Mouse (Mus musculus) left cerebral cortex, adult 6 months (tissue): ENCODE data around the gene Cyp2t4. TPM values are rescaled to one million over a fixed set of nuclear protein-coding genes. Genes with fewer than 3 reads are reported as not detected.

Experiments
- long read RNA-seq, 2 experiments: library from polyadenylated mRNA; unstranded; transcript quantifications; one replicate each; pipeline ENCODE4 v2.0.0; 2019 to 2020
- polyA plus RNA-seq: library from polyadenylated mRNA; unstranded; fragments of <200 nt; fragmentation: Nextera tagmentation; gene quantifications from 2 replicates; pipeline ENCODE4 v1.2.3, GENCODE M21; 2021

Cyp2t4 gene
- not detected in 2 replicates for polyA plus RNA-seq
- long read RNA-seq, experiment 1, result 0 reads
- long read RNA-seq, experiment 2, result 0 reads

DNA sequence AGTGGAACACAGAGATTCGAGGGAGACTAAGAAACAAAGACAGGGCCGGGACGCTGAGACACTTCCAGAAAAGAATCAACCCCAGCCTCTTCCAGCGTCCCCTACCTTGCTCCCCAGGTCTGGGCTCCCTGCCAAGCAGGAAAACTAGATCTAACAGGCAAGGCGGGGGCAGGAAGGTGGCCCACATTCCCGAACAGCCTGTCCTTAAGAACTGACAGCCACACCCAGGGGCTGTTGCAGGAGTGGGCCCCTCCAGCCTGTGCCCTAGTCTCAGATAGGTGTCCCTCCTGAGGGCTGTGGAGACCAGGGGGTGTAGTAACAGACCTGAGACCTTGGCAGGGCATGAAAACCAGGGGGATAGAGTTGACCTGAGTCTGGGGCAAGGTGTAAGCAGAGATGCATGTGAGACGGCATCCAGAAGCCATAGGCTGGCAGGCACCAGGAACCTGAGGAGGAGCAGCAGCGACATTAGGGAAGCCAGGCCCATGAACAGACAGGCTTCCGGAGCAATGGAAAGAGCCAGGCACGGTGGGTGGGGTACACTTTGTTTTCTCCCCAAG, at the start of gene Cyp2t4:
TSS of gene Cyp2t4 (plus strand) at position 510 of the 560 bp plus-strand sequence.

GRCm38 (mm10) chr7:27119676-27120075, 33.8 kb upstream of the Cyp2t4 start, which contains the start of gene Cyp2f2:
Gene Cyp2f2, plus strand, starts transcription at chr7:27119909.

GRCm38 (mm10) chr7:27166614-27167474, 13.3 kb downstream of the Cyp2t4 start, which contains the start of gene Egln2:
Gene Egln2, minus strand, starts transcription at chr7:27166802.

GRCm38 (mm10) chr7:27178324-27179216, 25.1 kb downstream of the Cyp2t4 start, which contains the start of gene Rab4b:
Gene Rab4b, minus strand, starts transcription at chr7:27178896.

DNA sequence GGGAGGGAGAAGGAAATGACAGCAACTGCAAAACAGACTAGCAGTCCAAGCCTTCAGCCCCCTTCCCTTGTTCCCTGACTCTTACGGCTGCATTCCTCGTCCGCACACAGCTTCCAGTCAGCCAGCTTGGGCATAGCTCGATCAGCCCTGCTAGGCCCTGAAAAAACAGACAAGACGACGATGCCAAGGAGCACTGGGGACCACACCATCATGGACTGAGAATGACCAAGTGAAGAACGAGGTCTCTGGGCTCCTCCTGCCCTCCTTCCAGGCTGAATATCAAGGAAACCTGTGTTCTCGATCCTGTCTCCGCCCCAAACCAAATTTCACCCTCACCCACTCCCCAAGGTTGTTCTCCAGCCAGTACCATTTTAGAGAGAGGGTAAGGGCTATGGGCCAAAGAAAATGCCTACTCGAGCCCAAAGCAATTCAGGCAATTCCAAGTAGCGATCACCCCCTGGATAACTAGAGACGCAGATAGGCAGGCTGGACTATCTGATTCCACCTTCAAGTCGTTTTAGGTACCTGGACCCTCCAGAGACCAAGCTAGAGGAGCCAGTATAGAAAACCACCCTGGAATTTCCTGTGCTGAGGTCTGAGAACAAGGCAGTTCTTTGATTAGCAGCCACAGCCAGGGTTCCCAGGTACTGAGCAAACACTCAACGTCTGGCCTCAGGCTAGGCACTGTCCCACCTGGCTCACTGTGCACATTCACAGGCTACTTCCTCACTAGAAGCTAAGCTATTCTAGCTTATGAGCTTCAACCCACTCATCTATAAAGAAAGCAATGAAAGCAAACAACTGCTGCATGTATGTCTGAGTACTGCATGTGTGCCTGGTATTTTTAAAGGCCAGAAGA, 27.6 kb downstream of the Cyp2t4 start, which contains the start of the genes Gm21983 and Mia:
TSS of gene Gm21983 (minus strand) at position 250 of the 859 bp plus-strand sequence.
TSS of gene Mia (minus strand) at position 321 of the 859 bp plus-strand sequence.

GRCm38 (mm10) chr7:27195681-27196611, 42.4 kb downstream of the Cyp2t4 start, which contains the start of the genes BC024978 and Snrpa:
Gene BC024978, plus strand, starts transcription at chr7:27195781.
Gene Snrpa, minus strand, starts transcription at chr7:27196271.

Other genes with a start within 250 kb of the Cyp2t4 start
- not detected in 2 replicates for gene Cyp2a22, start 214.3 kb upstream of the Cyp2t4 start, polyA plus RNA-seq
- gene Cyp2a12, start 124.6 kb upstream of the Cyp2t4 start, polyA plus RNA-seq, result not detected in 2 replicates
- gene Cyp2f2, start 33.8 kb upstream of the Cyp2t4 start, polyA plus RNA-seq, result 0.33 TPM in 1 of 2 replicates, not detected in the other
- 72.0 and 79.6 TPM in 2 replicates for gene Egln2, start 13.1 kb downstream of the Cyp2t4 start, polyA plus RNA-seq
- gene Rab4b, start 25.2 kb downstream of the Cyp2t4 start, polyA plus RNA-seq, result 94.7 and 122 TPM in 2 replicates
- gene Gm21983, start 27.4 kb downstream of the Cyp2t4 start, polyA plus RNA-seq, result not detected in 2 replicates
- 11.9 and 12.4 TPM in 2 replicates for gene Mia, start 27.4 kb downstream of the Cyp2t4 start, polyA plus RNA-seq
- gene BC024978, start 42.1 kb downstream of the Cyp2t4 start, polyA plus RNA-seq, result 5.2 and 6.1 TPM in 2 replicates
- gene Snrpa, start 42.6 kb downstream of the Cyp2t4 start, polyA plus RNA-seq, result 137 and 152 TPM in 2 replicates
- gene Itpkc, start 74.9 kb downstream of the Cyp2t4 start, polyA plus RNA-seq, result 0.42 and 1.8 TPM in 2 replicates
- gene Coq8b, start 79.3 kb downstream of the Cyp2t4 start, polyA plus RNA-seq, result 11.5 and 12.7 TPM in 2 replicates
- gene Numbl, start 104.7 kb downstream of the Cyp2t4 start, polyA plus RNA-seq, result 6.7 and 57.8 TPM in 2 replicates
- gene Ltbp4, start 184.0 kb downstream of the Cyp2t4 start, polyA plus RNA-seq, result 6.9 and 14.5 TPM in 2 replicates
- 2.8 and 4.2 TPM in 2 replicates for gene Shkbp1, start 202.3 kb downstream of the Cyp2t4 start, polyA plus RNA-seq
- gene Gm20479, start 203.7 kb downstream of the Cyp2t4 start, polyA plus RNA-seq, result not detected in 2 replicates